Mouse (Mus musculus): ENCODE data around the gene Il11ra1. TPM values are rescaled to one million over a fixed set of nuclear protein-coding genes. Genes with fewer than 3 reads are reported as not detected.
"Not testable (repeated sequence)": the region's sequence is repeated elsewhere in the genome, so short reads cannot be mapped to it uniquely, and the experiment has no call there.

Gene Il11ra1
- 0.14 and 0.17 TPM in 2 replicates for polyA plus RNA-seq (2012)

DNA sequence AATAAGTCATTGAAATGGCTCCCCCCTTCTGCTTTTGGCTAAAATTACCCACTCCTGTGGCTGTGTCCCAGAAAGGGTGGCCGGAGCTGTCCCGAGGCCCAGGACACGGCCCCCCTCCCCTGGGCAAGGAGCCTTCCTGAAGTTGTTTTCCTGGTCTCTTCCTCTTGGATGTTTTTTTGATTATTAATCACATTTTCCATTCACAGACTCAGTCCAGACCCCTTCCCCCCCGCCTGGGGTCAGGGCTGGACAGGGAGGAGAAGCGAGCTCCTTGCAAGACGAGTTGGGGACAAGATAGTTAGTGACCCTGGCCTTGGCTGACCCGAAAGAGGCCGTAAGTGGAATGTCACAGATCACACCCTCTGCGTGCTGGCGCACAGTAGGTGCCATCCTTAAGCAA lies at the start of gene Il11ra1:
Il11ra1 (plus strand) TSS at position 207 of the 400 bp plus-strand sequence.
- H3K4me3 ChIP-seq (replicated peaks); H3K9me3 ChIP-seq (ENCODE audit: control insufficient read depth, low read length); H3K36me3 ChIP-seq (ENCODE audit: control insufficient read depth); H3K4me1 ChIP-seq (ENCODE audit: control insufficient read depth): not testable (repeated sequence)
- peaks cover 40% of the 10 kb centered on the region for H3K27me3 ChIP-seq (ENCODE audit: control insufficient read depth)

DNA sequence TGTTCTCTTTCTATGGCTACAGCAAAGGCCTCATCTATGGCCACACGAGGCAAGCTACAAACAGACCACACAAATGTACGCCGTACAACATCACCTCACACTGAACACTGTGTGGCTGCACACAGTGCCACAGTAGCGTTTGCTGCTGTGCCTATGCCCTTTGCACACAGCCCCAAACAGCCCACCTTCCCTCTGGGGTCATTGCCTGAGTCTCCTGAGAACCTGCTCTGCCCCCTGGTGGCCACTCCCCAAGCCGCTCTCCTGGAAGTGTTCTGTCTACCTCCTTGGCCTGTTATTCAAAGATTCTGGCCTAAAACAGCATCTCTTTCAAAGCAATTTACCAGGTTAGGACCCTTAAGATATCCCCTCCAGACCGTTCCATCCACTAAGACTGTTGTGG lies 46.5 kb upstream of the Il11ra1 start:
- TF ChIP-seq GATA1 (IDR thresholded peaks at IDR 0.05; ENCODE audit: low read length), result no peak
- no peak for TF ChIP-seq TAL1 (IDR thresholded peaks at IDR 0.05; ENCODE audit: low read length)
- H3K4me1 ChIP-seq (ENCODE audit: control insufficient read depth), result peaks cover 19% of the 10 kb centered on the region
- no peak overlapping the region for H3K4me3 ChIP-seq (replicated peaks)
- no peaks in the 10 kb centered on the region for H3K9me3 ChIP-seq (ENCODE audit: control insufficient read depth, low read length)
- no peaks in the 10 kb centered on the region for H3K27me3 ChIP-seq (ENCODE audit: control insufficient read depth)
- no peaks in the 10 kb centered on the region for H3K36me3 ChIP-seq (ENCODE audit: control insufficient read depth)

DNA sequence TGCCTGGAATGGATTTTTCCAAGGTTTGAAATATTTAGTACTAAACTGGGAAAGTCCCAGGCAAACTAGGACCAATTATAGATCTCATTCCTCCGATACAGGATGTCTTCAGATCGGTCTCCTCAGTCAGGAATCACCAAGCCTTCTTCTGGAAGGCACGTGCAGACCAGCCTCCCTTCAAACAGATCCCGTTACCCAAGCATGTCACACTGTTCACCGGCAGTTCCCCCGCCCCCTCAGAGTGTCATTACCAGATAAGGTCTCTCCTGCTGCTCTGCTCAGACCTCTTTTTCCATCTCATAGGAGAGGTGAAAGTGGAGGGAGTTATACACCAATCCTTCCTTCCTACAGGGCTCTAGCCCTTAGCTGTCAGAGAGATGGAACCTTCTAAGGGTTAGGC lies 46.1 kb upstream of the Il11ra1 start:
- Histone ChIP-seq H3K4me3 (replicated peaks) (no peak overlapping the region), H3K9me3 (ENCODE audit: control insufficient read depth, low read length) (no peaks in the 10 kb centered on the region), H3K36me3 (ENCODE audit: control insufficient read depth) (no peaks in the 10 kb centered on the region), H3K4me1 (ENCODE audit: control insufficient read depth) (peaks cover 18% of the 10 kb centered on the region), H3K27me3 (ENCODE audit: control insufficient read depth) (no peaks in the 10 kb centered on the region)
- TF ChIP-seq TAL1 (IDR thresholded peaks at IDR 0.05; ENCODE audit: low read length) (no peak), GATA1 (IDR thresholded peaks at IDR 0.05; ENCODE audit: low read length) (no peak)

DNA sequence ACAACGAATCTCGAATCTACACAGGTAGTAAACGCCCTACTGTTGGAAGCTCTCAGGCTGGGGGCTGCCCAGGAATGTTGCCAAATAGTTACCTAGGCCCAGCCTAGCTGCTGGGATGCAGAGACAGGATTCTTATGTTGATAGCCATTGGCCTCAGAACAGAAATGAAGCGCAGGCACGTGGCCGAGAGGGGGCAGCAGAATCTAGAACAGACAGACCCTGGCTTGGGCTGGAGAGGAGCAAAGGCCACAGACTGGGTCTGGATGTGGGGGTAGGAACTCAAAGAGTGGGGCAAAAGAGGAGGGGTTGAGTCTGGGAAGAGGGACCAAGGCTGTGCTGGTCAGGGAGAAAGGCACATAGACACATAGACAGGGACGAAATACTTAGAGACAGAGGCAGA lies 45.6 kb upstream of the Il11ra1 start:
- H3K27me3 ChIP-seq (ENCODE audit: control insufficient read depth), result no peaks in the 10 kb centered on the region
- no peaks in the 10 kb centered on the region for H3K36me3 ChIP-seq (ENCODE audit: control insufficient read depth)
- TF ChIP-seq TAL1 (IDR thresholded peaks at IDR 0.05; ENCODE audit: low read length) (no peak), GATA1 (IDR thresholded peaks at IDR 0.05; ENCODE audit: low read length) (no peak)
- H3K4me1 ChIP-seq (ENCODE audit: control insufficient read depth), result peaks cover 17% of the 10 kb centered on the region
- H3K4me3 ChIP-seq (replicated peaks), result no peak overlapping the region
- H3K9me3 ChIP-seq (ENCODE audit: control insufficient read depth, low read length), result no peaks in the 10 kb centered on the region

DNA sequence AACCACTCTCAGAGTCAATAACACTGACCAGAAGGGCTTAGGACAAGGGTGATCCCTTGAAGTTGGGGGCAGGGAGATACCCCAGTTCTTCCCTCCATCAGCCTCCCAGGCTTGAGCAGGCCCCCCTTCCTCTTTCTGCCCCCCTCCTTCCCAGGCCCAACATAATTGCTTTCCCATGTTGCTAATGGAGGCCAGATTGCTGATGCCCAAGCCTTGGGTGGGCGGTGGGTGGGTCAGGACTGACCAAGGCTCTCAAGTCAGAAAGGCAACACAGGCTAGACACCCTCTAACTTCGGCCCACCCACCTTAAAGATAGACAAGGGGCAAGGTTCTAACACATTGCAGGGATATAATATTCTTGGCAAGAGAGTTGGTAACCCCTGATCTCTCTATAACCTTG lies 44.3 kb upstream of the Il11ra1 start:
- Histone ChIP-seq H3K27me3 (ENCODE audit: control insufficient read depth) (no peaks in the 10 kb centered on the region), H3K9me3 (ENCODE audit: control insufficient read depth, low read length) (no peaks in the 10 kb centered on the region)

DNA sequence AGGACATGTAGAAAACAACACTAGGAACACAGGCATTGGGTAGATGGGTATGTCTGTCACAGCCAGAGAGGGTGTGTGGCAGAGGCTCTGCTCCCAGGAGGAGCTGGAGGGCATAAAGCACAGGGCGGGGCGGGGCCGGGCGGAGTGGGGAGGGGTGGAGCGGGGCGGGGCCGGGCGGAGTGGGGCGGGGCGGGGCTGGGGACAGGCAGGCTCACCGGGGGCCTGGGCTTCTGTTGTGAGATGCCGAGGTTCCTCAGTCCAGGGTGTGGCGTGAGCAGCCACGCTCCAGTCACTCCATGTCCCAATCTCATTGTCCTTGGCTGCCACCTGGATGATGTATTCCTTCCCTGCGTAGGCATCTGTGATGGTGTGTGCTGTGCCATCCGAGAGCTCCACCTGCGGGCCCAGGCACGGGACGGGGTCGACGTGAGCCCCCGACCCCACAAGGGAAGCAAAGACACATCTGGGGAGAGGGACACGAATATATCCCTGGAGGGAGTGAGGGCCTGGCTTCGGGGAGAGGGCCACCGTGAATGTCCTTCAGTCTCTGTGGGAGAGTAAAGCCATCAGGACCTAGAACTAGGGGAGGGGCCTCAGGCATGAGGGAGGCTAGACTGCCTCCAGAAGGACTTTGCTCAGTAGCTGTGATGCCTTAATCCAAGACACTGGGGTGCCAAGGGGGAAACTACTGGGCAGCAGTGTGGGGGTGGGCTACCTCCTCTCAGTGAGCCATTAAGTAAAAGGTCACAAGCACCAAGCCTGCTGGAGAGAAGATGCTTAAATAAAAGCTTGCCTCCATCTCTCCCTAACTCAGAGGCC lies 41.0 kb upstream of the Il11ra1 start:
- H3K4me3 ChIP-seq (replicated peaks), result no peak overlapping the region
- no peaks in the 10 kb centered on the region for H3K36me3 ChIP-seq (ENCODE audit: control insufficient read depth)
- no peaks in the 10 kb centered on the region for H3K27me3 ChIP-seq (ENCODE audit: control insufficient read depth)
- no peaks in the 10 kb centered on the region for H3K9me3 ChIP-seq (ENCODE audit: control insufficient read depth, low read length)
- TF ChIP-seq GATA1 (IDR thresholded peaks at IDR 0.05; ENCODE audit: low read length) (no peak), TAL1 (IDR thresholded peaks at IDR 0.05; ENCODE audit: low read length) (no peak)
- peaks cover 14% of the 10 kb centered on the region for H3K4me1 ChIP-seq (ENCODE audit: control insufficient read depth)

More for the DNA sequence above, 44.3 kb upstream of the Il11ra1 start:
- Histone ChIP-seq H3K4me3 (replicated peaks) (no peak overlapping the region), H3K36me3 (ENCODE audit: control insufficient read depth) (no peaks in the 10 kb centered on the region), H3K4me1 (ENCODE audit: control insufficient read depth) (peaks cover 15% of the 10 kb centered on the region)
- TF ChIP-seq GATA1 (IDR thresholded peaks at IDR 0.05; ENCODE audit: low read length) (no peak), TAL1 (IDR thresholded peaks at IDR 0.05; ENCODE audit: low read length) (no peak)

DNA sequence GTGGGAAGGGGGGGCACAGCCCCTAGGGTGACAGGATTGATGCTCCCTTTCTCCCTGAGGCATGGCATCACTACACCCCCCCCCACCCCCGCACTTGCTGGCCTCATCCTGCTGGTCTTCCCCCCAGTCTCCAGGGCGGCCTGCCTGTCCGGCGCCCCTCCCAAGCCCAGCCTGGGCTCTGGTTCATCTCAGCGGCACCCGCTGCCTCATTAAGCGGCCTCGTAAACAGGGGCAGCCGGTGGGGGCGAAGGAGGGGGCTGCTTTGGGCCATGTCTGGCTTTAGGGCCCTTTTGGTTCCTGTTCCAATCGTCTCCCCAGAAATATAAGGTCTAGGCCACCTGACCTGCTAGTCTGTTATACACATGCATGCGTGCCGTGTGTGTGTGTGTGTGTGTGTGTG lies 40.2 kb upstream of the Il11ra1 start:
- Histone ChIP-seq H3K9me3 (ENCODE audit: control insufficient read depth, low read length) (no peaks in the 10 kb centered on the region), H3K27me3 (ENCODE audit: control insufficient read depth) (no peaks in the 10 kb centered on the region), H3K4me3 (replicated peaks) (no peak overlapping the region), H3K4me1 (ENCODE audit: control insufficient read depth) (peaks cover 10% of the 10 kb centered on the region), H3K36me3 (ENCODE audit: control insufficient read depth) (no peaks in the 10 kb centered on the region)
- TF ChIP-seq TAL1 (IDR thresholded peaks at IDR 0.05; ENCODE audit: low read length) (no peak), GATA1 (IDR thresholded peaks at IDR 0.05; ENCODE audit: low read length) (no peak)

DNA sequence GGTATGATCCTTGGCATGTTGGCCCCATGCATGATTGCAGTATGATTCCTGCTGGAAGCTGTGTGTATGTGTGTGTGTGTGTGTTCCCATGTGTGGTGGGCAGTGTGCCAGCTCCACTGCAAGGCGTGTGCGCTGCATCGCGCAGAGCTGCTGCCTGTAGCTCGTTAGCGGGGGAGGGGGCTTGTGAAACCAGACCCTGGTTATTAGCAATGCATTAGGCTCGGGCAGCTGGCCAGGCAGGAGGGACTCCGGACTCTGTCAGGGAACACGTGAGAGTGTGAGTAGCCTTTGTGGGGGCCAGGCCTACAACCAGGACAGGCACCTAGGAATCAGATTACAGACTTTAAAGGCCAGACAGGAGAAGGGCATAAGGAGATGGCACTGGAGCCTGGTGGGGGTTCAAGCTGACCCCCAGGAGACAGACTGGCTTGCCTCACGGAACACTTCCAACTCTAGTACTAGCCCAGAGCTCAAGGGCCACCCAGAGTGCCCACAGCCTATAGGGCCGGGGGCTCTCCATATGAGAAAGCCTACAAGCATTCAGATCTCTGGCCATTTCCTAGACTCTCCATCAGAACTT lies 38.8 kb upstream of the Il11ra1 start:
- Histone ChIP-seq H3K36me3 (ENCODE audit: control insufficient read depth) (no peaks in the 10 kb centered on the region), H3K4me1 (ENCODE audit: control insufficient read depth) (peaks cover 10% of the 10 kb centered on the region), H3K27me3 (ENCODE audit: control insufficient read depth) (no peaks in the 10 kb centered on the region), H3K9me3 (ENCODE audit: control insufficient read depth, low read length) (no peaks in the 10 kb centered on the region), H3K4me3 (replicated peaks) (no peak overlapping the region)
- TF ChIP-seq TAL1 (IDR thresholded peaks at IDR 0.05; ENCODE audit: low read length) (no peak), GATA1 (IDR thresholded peaks at IDR 0.05; ENCODE audit: low read length) (no peak)

DNA sequence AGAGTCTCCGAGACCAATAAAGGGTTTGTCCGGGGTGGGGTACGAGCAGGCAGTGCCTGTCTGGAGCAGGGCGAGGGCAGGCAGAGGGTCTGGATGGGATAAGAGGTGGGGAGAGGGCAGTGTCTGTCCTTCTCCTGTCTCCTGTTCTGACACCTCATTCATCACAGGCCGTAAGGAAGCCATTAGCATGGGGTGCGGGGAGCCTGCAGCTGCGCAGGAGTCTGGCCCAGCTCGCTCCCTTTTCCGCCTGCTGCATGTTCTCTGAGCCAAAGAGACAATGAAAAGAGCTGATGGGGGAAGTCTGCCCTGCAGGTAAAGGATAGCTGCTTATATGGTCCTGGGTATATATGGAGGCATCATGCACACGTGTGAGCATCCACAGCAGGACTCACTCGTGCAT lies 37.1 kb upstream of the Il11ra1 start:
- Histone ChIP-seq H3K36me3 (ENCODE audit: control insufficient read depth) (no peaks in the 10 kb centered on the region), H3K4me1 (ENCODE audit: control insufficient read depth) (peaks cover 10% of the 10 kb centered on the region), H3K9me3 (ENCODE audit: control insufficient read depth, low read length) (no peaks in the 10 kb centered on the region), H3K4me3 (replicated peaks) (no peak overlapping the region), H3K27me3 (ENCODE audit: control insufficient read depth) (no peaks in the 10 kb centered on the region)
- no peak for TF ChIP-seq GATA1 (IDR thresholded peaks at IDR 0.05; ENCODE audit: low read length)
- TF ChIP-seq TAL1 (IDR thresholded peaks at IDR 0.05; ENCODE audit: low read length), result no peak

Measured in erythroblast, embryonic 14.5 days (primary cell).